Mouse (Mus musculus): ENCODE measurements around the gene Zfp967.
"Not testable (repeated sequence)": the region's sequence is repeated elsewhere in the genome, so short reads cannot be mapped to it uniquely, and the experiment has no call there.

GRCm38 (mm10) chr2:176486683-176487082 is 34.2 kb upstream of the Zfp967 start, which contains the start of gene Gm14434:
- TF ChIP-seq CTCF, POLR2A (IDR thresholded peaks at IDR 0.05; ENCODE audit: extremely low read depth, insufficient read depth, low read length): not testable (repeated sequence)
